Mouse (Mus musculus): ENCODE results near the gene Clasp1.

DNA sequence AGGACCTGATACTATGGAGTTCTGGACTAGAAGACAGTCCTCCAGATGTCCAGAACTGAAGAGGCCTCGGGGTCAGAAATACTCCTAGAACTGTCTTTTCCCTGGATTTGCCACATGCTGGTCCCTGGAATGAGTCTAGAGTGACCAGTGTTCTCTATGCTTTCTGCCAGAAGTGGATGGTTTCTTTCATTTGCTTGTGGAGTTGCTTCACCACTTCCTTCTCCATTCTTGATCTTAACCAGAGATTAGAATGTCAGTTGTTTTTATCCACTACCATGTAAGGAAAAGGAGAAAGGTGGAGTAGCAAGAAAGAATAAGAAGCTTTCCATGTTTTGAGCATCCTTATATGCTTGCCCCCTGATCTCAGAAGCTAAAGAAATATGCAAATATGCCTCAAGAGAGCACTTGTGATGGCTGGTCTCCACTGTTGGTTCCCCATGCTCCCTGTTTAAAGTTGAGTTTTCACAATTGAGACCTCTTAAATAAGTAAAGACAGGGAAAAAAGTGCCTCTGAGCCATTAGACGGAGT is 191.4 kb downstream of the Clasp1 start:
- no peak for TF ChIP-seq CTCF (IDR thresholded peaks at IDR 0.05; ENCODE audit: insufficient read depth, low read depth, low read length)
- TF ChIP-seq POLR2A (IDR thresholded peaks at IDR 0.05; ENCODE audit: insufficient read depth, low read depth, low read length) = no peak

Measured in olfactory bulb, adult 2 months (tissue).